Mouse (Mus musculus) embryonic fibroblast, embryonic 13.5 days (primary cell): Measurements from ENCODE around the gene Gcgr.

Source experiments
- CTCF ChIP-seq: IDR thresholded peaks from 2 replicates; pipeline ENCODE4 v1.5.1; 2011; ENCODE audit warnings: mild to moderate bottlenecking, control low read depth, low read length, moderate library complexity, borderline replicate concordance; ENCODE audit not compliant: insufficient read depth
- POLR2A ChIP-seq: IDR thresholded peaks from 2 replicates; pipeline ENCODE4 v1.6.1; 2011; ENCODE audit warnings: low read depth, mild to moderate bottlenecking, control low read depth, low read length, moderate library complexity

GRCm38 (mm10) chr11:120525959-120526358 lies 4.5 kb upstream of the Gcgr start:
- TF ChIP-seq CTCF: no peak
- no peak for TF ChIP-seq POLR2A
